Mouse (Mus musculus) heart, embryonic 14.5 days (tissue): ENCODE measurements at regions not wholly inside any gene's neighbourhood (a gene's known extent, or its start where the extent isn't known, plus 50 kb on each side); places are given as distances from the start of the nearest gene placed in this dataset.
A peak's percentile ranks its signal among the peaks of the same experiment; 100 is the strongest.

Experiments used
- ATAC-seq: fragments of 200-750 bp; cut with Nextera tagmentation; 2 replicates; pipeline ENCODE4 v1.8.0; 2017; ENCODE audit warnings: low read depth, moderate TSS enrichment; ENCODE audit not compliant: insufficient number of reproducible peaks, insufficient read depth, low FRiP score
- H3K27ac ChIP-seq, 2 experiments: fragments of 200-500 bp in 1 of 2; fragments of 300-500 bp in 1 of 2; sonication (generic) in 1 of 2; replicated peaks in 1 of 2; 2 replicates each; pipeline ENCODE4 v1.5.1; 2012 to 2014; ENCODE audit warnings: low read depth in 2 of 2, low read length in 2 of 2, control low read depth in 1 of 2, mild to moderate bottlenecking in 1 of 2, mixed read lengths in 1 of 2; ENCODE audit not compliant: control insufficient read depth in 1 of 2, insufficient read depth in 1 of 2
- H3K27me3 ChIP-seq: fragments of 300-500 bp; sonication (generic); 2 replicates; pipeline ENCODE4 v1.6.1; 2014; ENCODE audit warnings: mild to moderate bottlenecking, low read length, control low read depth; ENCODE audit not compliant: control insufficient read depth, insufficient read depth
- H3K36me3 ChIP-seq: fragments of 300-500 bp; sonication (generic); 2 replicates; pipeline ENCODE4 v1.6.1; 2014; ENCODE audit warnings: mild to moderate bottlenecking, control low read depth, low read length, mixed read lengths; ENCODE audit not compliant: control insufficient read depth, insufficient read depth
- H3K4me1 ChIP-seq, 2 experiments: fragments of 200-500 bp in 1 of 2; fragments of 300-500 bp in 1 of 2; sonication (generic) in 1 of 2; 2 replicates each; pipeline ENCODE4 v1.6.1; 2012 to 2014; ENCODE audit warnings: low read length in 2 of 2, control low read depth in 1 of 2, mixed read lengths in 1 of 2; ENCODE audit not compliant: control insufficient read depth in 2 of 2, insufficient read depth in 2 of 2
- H3K4me2 ChIP-seq: fragments of 300-500 bp; sonication (generic); 2 replicates; pipeline ENCODE4 v1.6.1; 2014; ENCODE audit warnings: mild to moderate bottlenecking, low read length
- H3K4me3 ChIP-seq, 2 experiments: fragments of 200-500 bp in 1 of 2; fragments of 300-500 bp in 1 of 2; sonication (generic) in 1 of 2; 2 replicates each; pipeline ENCODE4 v1.5.1; 2012 to 2014; ENCODE audit warnings: low read length in 2 of 2, mild to moderate bottlenecking in 2 of 2, control low read depth in 1 of 2, low read depth in 1 of 2, moderate library complexity in 1 of 2; ENCODE audit not compliant: control insufficient read depth in 1 of 2, insufficient read depth in 1 of 2
- H3K9ac ChIP-seq: fragments of 300-500 bp; sonication (generic); 2 replicates; pipeline ENCODE4 v1.6.1; 2014; ENCODE audit warnings: mild to moderate bottlenecking, low read length
- H3K9me3 ChIP-seq: fragments of 300-500 bp; sonication (generic); 2 replicates; pipeline ENCODE4 v1.6.1; 2016; ENCODE audit warnings: low read length, control low read depth; ENCODE audit not compliant: control insufficient read depth
- WGBS: fragments of 180-500 bp; shearing (Covaris S2); extraction: QIAGEN DNeasy Blood & Tissue Kit; methylation state at CpG from one replicate; pipeline ENCODE4 v1.1.7; 2014; 5-methylcytosine and 5-hydroxymethylcytosine counted together

DNA sequence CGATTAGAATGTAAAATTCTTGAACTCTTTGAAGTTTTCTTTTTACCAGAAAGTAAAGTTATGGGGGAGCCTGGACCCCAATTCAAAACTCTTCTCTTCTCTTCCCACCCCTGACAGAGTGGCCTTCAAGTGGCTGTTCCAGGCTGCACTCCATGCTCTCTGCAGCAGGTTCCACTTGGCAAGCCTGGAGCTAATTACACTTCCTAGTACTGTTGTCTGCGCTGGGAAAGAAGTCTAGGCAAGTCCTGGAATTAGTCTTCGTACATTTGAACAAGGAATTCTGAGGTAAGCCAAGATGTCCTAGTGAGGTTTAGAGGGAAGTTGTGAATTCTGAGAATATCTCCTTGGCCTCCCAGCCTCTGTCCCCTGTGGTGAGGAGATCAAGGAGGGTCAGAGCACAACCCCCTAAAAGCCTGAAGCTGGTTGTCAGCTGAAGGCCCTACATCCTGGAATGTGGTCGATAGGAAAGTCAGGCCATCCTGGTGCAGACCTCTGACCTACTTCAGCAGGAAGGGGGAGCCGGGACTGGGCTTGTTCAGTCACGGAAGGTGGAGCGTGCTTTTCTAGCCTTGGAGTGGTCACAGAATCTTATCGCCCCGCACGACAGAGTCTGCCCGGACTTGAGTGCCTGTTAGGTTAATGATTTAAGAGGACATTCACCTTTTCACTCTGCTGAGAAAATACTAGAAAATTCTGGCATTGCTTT lies 59.6 kb upstream of the Agps start:
- Histone ChIP-seq H3K4me3 (no peak overlapping the region), H3K9me3 (no peaks in the 10 kb centered on the region), H3K9ac (peak overlapping the region; percentile 39; the same call in 1 of the 2 replicates), H3K27me3 (no peaks in the 10 kb centered on the region), H3K27ac (peak overlapping the region; percentile 3 to 59; a peak in 2 of 4 replicates), H3K4me2 (peak overlapping the region; percentile 26; the same call in 1 of the 2 replicates), H3K4me1 (peaks cover 23 to 27% of the 10 kb centered on the region in 2 experiments), H3K36me3 (no peaks in the 10 kb centered on the region)
- ATAC-seq, result no peak
- WGBS, result 17% methylated on average over 11 of the region's 11 CpGs

GRCm38 (mm10) chr2:75770633-75771032 lies 61.3 kb upstream of the Agps start:
- H3K4me3 ChIP-seq, result no peak overlapping the region
- no peak for ATAC-seq
- WGBS, result 68% methylated on average over 1 of the region's 1 CpGs
- H3K9me3 ChIP-seq, result no peaks in the 10 kb centered on the region
- H3K36me3 ChIP-seq, result no peaks in the 10 kb centered on the region
- H3K4me1 ChIP-seq, result peaks cover 16 to 17% of the 10 kb centered on the region in 2 experiments
- H3K4me2 ChIP-seq, result no peak overlapping the region
- no peaks in the 10 kb centered on the region for H3K27me3 ChIP-seq
- H3K9ac ChIP-seq, result no peak overlapping the region
- H3K27ac ChIP-seq, result no peak overlapping the region

GRCm38 (mm10) chr2:75768559-75769304 lies 63.2 kb upstream of the Agps start:
- no peak overlapping the region for H3K9ac ChIP-seq
- H3K4me1 ChIP-seq, result peaks cover 16 to 17% of the 10 kb centered on the region in 2 experiments
- no peaks in the 10 kb centered on the region for H3K36me3 ChIP-seq
- no peak overlapping the region for H3K4me2 ChIP-seq
- no peaks in the 10 kb centered on the region for H3K27me3 ChIP-seq
- WGBS, result 84% methylated on average over 5 of the region's 5 CpGs
- no peak overlapping the region for H3K4me3 ChIP-seq
- H3K9me3 ChIP-seq, result no peaks in the 10 kb centered on the region
- ATAC-seq, result peak; percentile 26; the same call in 1 of the 2 replicates
- 0 out of 4 replicates have a peak overlapping the region, but pooled peaks of 1 of the 2 experiments have one; percentile 2 for H3K27ac ChIP-seq

DNA sequence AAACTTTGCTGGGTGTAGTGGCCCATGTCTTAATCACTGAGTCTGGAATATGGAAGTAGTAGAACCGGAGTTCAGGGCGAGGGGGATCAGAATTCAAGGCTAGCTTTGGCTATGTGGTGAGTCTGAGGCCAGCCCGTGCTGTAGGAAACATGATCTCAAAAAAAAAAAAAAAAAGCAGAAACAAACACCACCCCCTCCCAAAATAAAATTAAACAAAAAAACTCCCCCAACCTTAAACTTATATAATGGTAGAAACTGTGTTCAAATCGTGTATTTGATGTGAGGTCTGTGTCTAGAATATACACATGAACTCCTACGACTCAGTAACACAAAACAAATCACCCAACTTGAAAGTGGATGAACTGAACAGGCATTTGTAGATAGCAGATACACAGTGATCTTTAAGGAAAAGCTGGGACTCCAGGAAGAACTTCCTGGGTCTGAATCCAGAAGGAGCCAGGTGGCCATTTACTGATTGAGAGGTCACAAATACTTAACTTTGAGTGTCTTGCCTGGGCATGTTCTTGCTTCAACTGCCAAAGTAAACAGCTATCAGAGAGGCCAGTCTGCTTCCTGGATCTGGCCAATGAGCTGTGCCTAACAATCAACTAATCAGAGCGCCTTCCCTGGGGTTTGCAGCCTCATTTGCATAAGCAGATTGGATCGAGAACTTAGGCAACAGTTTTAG lies 63.6 kb upstream of the Nfe2l2 start:
- H3K27me3 ChIP-seq, result no peaks in the 10 kb centered on the region
- H3K9ac ChIP-seq, result no peak overlapping the region
- 0 out of 4 replicates have a peak overlapping the region, but pooled peaks of 1 of the 2 experiments have one; percentile 2 for H3K27ac ChIP-seq
- no peaks in the 10 kb centered on the region for H3K9me3 ChIP-seq
- ATAC-seq, result no peak
- H3K4me2 ChIP-seq, result no peak overlapping the region
- H3K4me1 ChIP-seq, result peaks cover 17 to 22% of the 10 kb centered on the region in 2 experiments
- 56% methylated on average over 7 of the region's 7 CpGs for WGBS
- H3K4me3 ChIP-seq, result no peak overlapping the region
- H3K36me3 ChIP-seq, result no peaks in the 10 kb centered on the region

- Histone ChIP-seq H3K27me3 (no peaks in the 10 kb centered on the region), H3K27ac (no peak overlapping the region)
Measured at GRCm38 (mm10) chr2:75765403-75765802, 61.0 kb upstream of the Nfe2l2 start.

GRCm38 (mm10) chr2:75763252-75763651 lies 58.8 kb upstream of the Nfe2l2 start:
- Histone ChIP-seq H3K4me2 (no peak overlapping the region), H3K9ac (no peak overlapping the region), H3K4me3 (no peak overlapping the region), H3K27me3 (no peaks in the 10 kb centered on the region), H3K4me1 (peaks cover 6 to 8% of the 10 kb centered on the region in 2 experiments; a peak in 3 of 4 replicates), H3K27ac (no peak overlapping the region; a peak in 1 of 4 replicates), H3K36me3 (no peaks in the 10 kb centered on the region), H3K9me3 (no peaks in the 10 kb centered on the region)
- ATAC-seq, result no peak
- 26% methylated on average over 3 of the region's 3 CpGs for WGBS

More at GRCm38 (mm10) chr2:75765403-75765802, 61.0 kb upstream of the Nfe2l2 start:
- Histone ChIP-seq H3K4me1 (peaks cover 6 to 12% of the 10 kb centered on the region in 2 experiments; a peak in 3 of 4 replicates), H3K36me3 (no peaks in the 10 kb centered on the region), H3K4me3 (no peak overlapping the region), H3K4me2 (no peak overlapping the region), H3K9ac (no peak overlapping the region), H3K9me3 (no peaks in the 10 kb centered on the region)
- no peak for ATAC-seq
- 72% methylated on average over 4 of the region's 4 CpGs for WGBS

DNA sequence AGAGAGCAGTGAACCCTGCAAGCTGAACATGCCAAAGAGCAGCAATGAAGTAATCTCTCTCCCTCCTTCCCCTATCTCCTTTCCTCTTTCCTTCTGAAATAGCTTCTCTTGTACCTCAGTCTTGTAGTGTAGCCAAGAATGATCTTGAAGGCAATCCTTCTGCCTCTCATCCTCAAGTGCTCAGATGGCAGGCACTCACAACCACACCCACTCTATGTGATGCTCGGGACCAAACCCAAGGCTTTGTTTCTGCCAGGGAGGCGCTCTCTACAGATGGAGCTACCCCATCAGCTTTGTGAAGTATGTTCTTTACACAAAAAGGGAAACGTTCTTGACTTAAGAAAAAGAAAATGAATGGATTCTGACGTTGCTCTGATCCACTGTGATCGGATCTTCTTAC lies 57.6 kb upstream of the Nfe2l2 start:
- Histone ChIP-seq H3K27me3 (no peaks in the 10 kb centered on the region), H3K27ac (no peak overlapping the region), H3K4me3 (no peak overlapping the region), H3K9ac (no peak overlapping the region), H3K4me1 (peaks cover 5 to 6% of the 10 kb centered on the region in 2 experiments; a peak in 3 of 4 replicates), H3K9me3 (no peaks in the 10 kb centered on the region), H3K4me2 (no peak overlapping the region), H3K36me3 (no peaks in the 10 kb centered on the region)
- 83% methylated on average over 5 of the region's 5 CpGs for WGBS
- ATAC-seq, result no peak
